Mouse (Mus musculus): Measurements from ENCODE around the gene Gm5148. TPM values are rescaled to one million over a fixed set of nuclear protein-coding genes. Genes with fewer than 3 reads are reported as not detected.

The Gm5148 gene
- polyA plus RNA-seq, 2 experiments, result 1.6 to 3.5 TPM

- 58% methylated on average over 3 of the region's 3 CpGs for WGBS (ENCODE audit: insufficient replicate concordance)
- Histone ChIP-seq H3K4me1 (replicated peaks; ENCODE audit: control insufficient read depth in 2 of 2, insufficient read depth in 2 of 2, low read length in 1 of 2) (peaks cover 8 to 20% of the 10 kb centered on the region in 2 experiments; a peak in 3 of 4 replicates), H3K4me2 (ENCODE audit: low read depth) (no peak overlapping the region), H3K9me3 (ENCODE audit: control insufficient read depth, low read length) (no peaks in the 10 kb centered on the region), H3K27ac (no peak overlapping the region), H3K27me3 (ENCODE audit: control insufficient read depth, insufficient read depth, low read length) (no peaks in the 10 kb centered on the region), H3K4me3 (ENCODE audit: insufficient read depth in 1 of 2, low read depth in 2 of 2, low read length in 2 of 2) (no peak overlapping the region), H3K36me3 (replicated peaks; ENCODE audit: control insufficient read depth, insufficient read depth, low read depth) (no peaks in the 10 kb centered on the region), H3K9ac (replicated peaks) (no peak overlapping the region)
- TF ChIP-seq EP300 (IDR thresholded peaks at IDR 0.05; ENCODE audit: low read depth), result no peak
- TF ChIP-seq CTCF (IDR thresholded peaks at IDR 0.05; ENCODE audit: low read depth), result no peak
- no peak for ATAC-seq (ENCODE audit: insufficient read depth)
- DNase-seq (ENCODE audit: low read depth in 3 of 3, low spot score in 3 of 3), result no peak
Measured at GRCm38 (mm10) chr3:37753148-37753547, 28.9 kb upstream of the Gm5148 start.

- H3K4me3 ChIP-seq (ENCODE audit: insufficient read depth in 1 of 2, low read depth in 2 of 2, low read length in 2 of 2), result no peak overlapping the region
- no peak for TF ChIP-seq EP300 (IDR thresholded peaks at IDR 0.05; ENCODE audit: low read depth)
- no peak for TF ChIP-seq CTCF (IDR thresholded peaks at IDR 0.05; ENCODE audit: low read depth)
- no peak overlapping the region for H3K9ac ChIP-seq (replicated peaks)
- H3K27me3 ChIP-seq (ENCODE audit: control insufficient read depth, insufficient read depth, low read length), result no peaks in the 10 kb centered on the region
- DNase-seq (ENCODE audit: low read depth in 3 of 3, low spot score in 3 of 3) (peak; percentile 43 to 53 (median 49)), ATAC-seq (ENCODE audit: insufficient read depth) (peak; percentile 89)
- 34% methylated on average over 16 of the region's 16 CpGs for WGBS (ENCODE audit: insufficient replicate concordance)
- H3K9me3 ChIP-seq (ENCODE audit: control insufficient read depth, low read length), result no peaks in the 10 kb centered on the region
- no peaks in the 10 kb centered on the region for H3K36me3 ChIP-seq (replicated peaks; ENCODE audit: control insufficient read depth, insufficient read depth, low read depth)
- peak overlapping the region; percentile 33 for H3K4me2 ChIP-seq (ENCODE audit: low read depth)
- no peak overlapping the region for H3K27ac ChIP-seq
- H3K4me1 ChIP-seq (replicated peaks; ENCODE audit: control insufficient read depth in 2 of 2, insufficient read depth in 2 of 2, low read length in 1 of 2), result peaks cover 10 to 18% of the 10 kb centered on the region in 2 experiments
Measured at GRCm38 (mm10) chr3:37748002-37748733, 23.9 kb upstream of the Gm5148 start.

GRCm38 (mm10) chr3:37747258-37748001 is 23.1 kb upstream of the Gm5148 start:
- Histone ChIP-seq H3K27me3 (ENCODE audit: control insufficient read depth, insufficient read depth, low read length) (no peaks in the 10 kb centered on the region), H3K4me3 (ENCODE audit: insufficient read depth in 1 of 2, low read depth in 2 of 2, low read length in 2 of 2) (no peak overlapping the region), H3K4me1 (replicated peaks; ENCODE audit: control insufficient read depth in 2 of 2, insufficient read depth in 2 of 2, low read length in 1 of 2) (peaks cover 10 to 18% of the 10 kb centered on the region in 2 experiments), H3K36me3 (replicated peaks; ENCODE audit: control insufficient read depth, insufficient read depth, low read depth) (no peaks in the 10 kb centered on the region), H3K27ac (no peak overlapping the region), H3K4me2 (ENCODE audit: low read depth) (peak overlapping the region; percentile 33; the same call in 1 of the 2 replicates), H3K9me3 (ENCODE audit: control insufficient read depth, low read length) (no peaks in the 10 kb centered on the region), H3K9ac (replicated peaks) (no peak overlapping the region)
- ATAC-seq (ENCODE audit: insufficient read depth) (0 out of 2 replicates have a peak, but pooled peaks have one; percentile 31), DNase-seq (ENCODE audit: low read depth in 3 of 3, low spot score in 3 of 3) (no peak)
- WGBS (ENCODE audit: insufficient replicate concordance), result 38% methylated on average over 9 of the region's 9 CpGs
- TF ChIP-seq EP300 (IDR thresholded peaks at IDR 0.05; ENCODE audit: low read depth) (no peak), CTCF (IDR thresholded peaks at IDR 0.05; ENCODE audit: low read depth) (no peak)

- H3K9ac ChIP-seq (replicated peaks), result no peak overlapping the region
- H3K9me3 ChIP-seq (ENCODE audit: control insufficient read depth, low read length), result no peaks in the 10 kb centered on the region
- 59% methylated on average over 2 of the region's 2 CpGs for whole genome bisulfite sequencing (ENCODE audit: insufficient replicate concordance)
- DNase-seq (ENCODE audit: low read depth in 3 of 3, low spot score in 3 of 3), result no peak
- H3K4me3 ChIP-seq (ENCODE audit: insufficient read depth in 1 of 2, low read depth in 2 of 2, low read length in 2 of 2), result no peak overlapping the region
- no peak overlapping the region for H3K27ac ChIP-seq
- TF ChIP-seq EP300 (IDR thresholded peaks at IDR 0.05; ENCODE audit: low read depth) (no peak), CTCF (IDR thresholded peaks at IDR 0.05; ENCODE audit: low read depth) (no peak)
- ATAC-seq (ENCODE audit: insufficient read depth), result no peak
- peaks cover 10 to 18% of the 10 kb centered on the region in 2 experiments for H3K4me1 ChIP-seq (replicated peaks; ENCODE audit: control insufficient read depth in 2 of 2, insufficient read depth in 2 of 2, low read length in 1 of 2)
- no peaks in the 10 kb centered on the region for H3K27me3 ChIP-seq (ENCODE audit: control insufficient read depth, insufficient read depth, low read length)
- H3K36me3 ChIP-seq (replicated peaks; ENCODE audit: control insufficient read depth, insufficient read depth, low read depth), result no peaks in the 10 kb centered on the region
- no peak overlapping the region for H3K4me2 ChIP-seq (ENCODE audit: low read depth)
Measured at GRCm38 (mm10) chr3:37744050-37744449, 19.8 kb upstream of the Gm5148 start.

GRCm38 (mm10) chr3:37739996-37740395 is 15.7 kb upstream of the Gm5148 start:
- Histone ChIP-seq H3K36me3 (replicated peaks; ENCODE audit: control insufficient read depth, insufficient read depth, low read depth) (no peaks in the 10 kb centered on the region), H3K4me1 (replicated peaks; ENCODE audit: control insufficient read depth in 2 of 2, insufficient read depth in 2 of 2, low read length in 1 of 2) (no peaks in the 10 kb centered on the region), H3K27me3 (ENCODE audit: control insufficient read depth, insufficient read depth, low read length) (no peaks in the 10 kb centered on the region), H3K9ac (replicated peaks) (no peak overlapping the region), H3K27ac (no peak overlapping the region), H3K4me2 (ENCODE audit: low read depth) (no peak overlapping the region), H3K4me3 (ENCODE audit: insufficient read depth in 1 of 2, low read depth in 2 of 2, low read length in 2 of 2) (no peak overlapping the region), H3K9me3 (ENCODE audit: control insufficient read depth, low read length) (no peaks in the 10 kb centered on the region)
- ATAC-seq (ENCODE audit: insufficient read depth) (no peak), DNase-seq (ENCODE audit: low read depth in 3 of 3, low spot score in 3 of 3) (no peak)
- TF ChIP-seq EP300 (IDR thresholded peaks at IDR 0.05; ENCODE audit: low read depth) (no peak), CTCF (IDR thresholded peaks at IDR 0.05; ENCODE audit: low read depth) (no peak)
- 68% methylated on average over 7 of the region's 7 CpGs for WGBS (ENCODE audit: insufficient replicate concordance)
